Mouse (Mus musculus): ENCODE data around the gene Rbfox3. TPM values are rescaled to one million over a fixed set of nuclear protein-coding genes. Genes with fewer than 3 reads are reported as not detected.

Rbfox3 gene
- polyA plus RNA-seq, 1 experiment from 2014 or later: 0.09 TPM

GRCm38 (mm10) chr11:118740001-118740400, 171.4 kb downstream of the Rbfox3 start:
- H3K27ac ChIP-seq (ENCODE audit: low read length): no peak overlapping the region
- no peak for ATAC-seq (replicated peaks; ENCODE audit: extremely low read depth, insufficient read depth, low FRiP score)
- H3K27me3 ChIP-seq (ENCODE audit: control insufficient read depth, insufficient read depth, low read length): peaks cover 35% of the 10 kb centered on the region

GRCm38 (mm10) chr11:118738855-118739832, 172.3 kb downstream of the Rbfox3 start:
- H3K27me3 ChIP-seq (ENCODE audit: control insufficient read depth, insufficient read depth, low read length): peaks cover 29% of the 10 kb centered on the region
- H3K9me3 ChIP-seq (replicated peaks; ENCODE audit: control insufficient read depth, low read length): no peaks in the 10 kb centered on the region
- no peak overlapping the region for H3K27ac ChIP-seq (ENCODE audit: low read length)
- no peak for ATAC-seq (replicated peaks; ENCODE audit: extremely low read depth, insufficient read depth, low FRiP score)
- no peaks in the 10 kb centered on the region for H3K36me3 ChIP-seq (ENCODE audit: control insufficient read depth, insufficient read depth)
- H3K9ac ChIP-seq (ENCODE audit: low read length): no peak overlapping the region
- no peak overlapping the region for H3K4me3 ChIP-seq (ENCODE audit: low read length)
- H3K4me1 ChIP-seq (ENCODE audit: control insufficient read depth, insufficient read depth, low read length): no peaks in the 10 kb centered on the region
- 11% methylated on average over 23 of the region's 23 CpGs for WGBS
- no peak overlapping the region for H3K4me2 ChIP-seq (ENCODE audit: low read depth, low read length)

More at GRCm38 (mm10) chr11:118740001-118740400, 171.4 kb downstream of the Rbfox3 start:
- WGBS: 19% methylated on average over 6 of the region's 6 CpGs
- Histone ChIP-seq H3K9ac (ENCODE audit: low read length) (no peak overlapping the region), H3K4me1 (ENCODE audit: control insufficient read depth, insufficient read depth, low read length) (no peaks in the 10 kb centered on the region), H3K4me2 (ENCODE audit: low read depth, low read length) (no peak overlapping the region), H3K36me3 (ENCODE audit: control insufficient read depth, insufficient read depth) (no peaks in the 10 kb centered on the region), H3K4me3 (ENCODE audit: low read length) (no peak overlapping the region), H3K9me3 (replicated peaks; ENCODE audit: control insufficient read depth, low read length) (no peaks in the 10 kb centered on the region)

DNA sequence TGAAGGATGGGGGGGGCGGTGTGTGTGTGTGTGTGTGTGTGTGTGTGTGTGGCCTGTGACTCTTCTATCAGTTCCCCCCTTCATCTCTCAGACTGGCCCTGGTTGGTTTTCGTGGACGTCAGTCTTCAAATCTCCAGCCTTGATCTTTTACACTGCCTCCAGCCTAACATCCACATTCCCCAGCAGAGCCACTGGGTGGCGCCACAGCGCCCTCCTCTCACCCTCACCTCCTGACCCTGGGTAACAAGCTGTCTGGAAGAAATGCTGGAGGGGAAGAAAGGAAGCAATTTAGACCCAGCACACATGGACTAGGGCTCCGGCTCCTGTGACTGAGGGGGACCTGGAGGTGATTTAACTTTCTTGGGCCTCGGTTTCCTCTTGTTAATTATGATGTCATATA, 173.1 kb downstream of the Rbfox3 start:
- H3K9me3 ChIP-seq (replicated peaks; ENCODE audit: control insufficient read depth, low read length): no peaks in the 10 kb centered on the region
- no peaks in the 10 kb centered on the region for H3K36me3 ChIP-seq (ENCODE audit: control insufficient read depth, insufficient read depth)
- no peak overlapping the region for H3K9ac ChIP-seq (ENCODE audit: low read length)
- no peaks in the 10 kb centered on the region for H3K4me1 ChIP-seq (ENCODE audit: control insufficient read depth, insufficient read depth, low read length)
- H3K4me2 ChIP-seq (ENCODE audit: low read depth, low read length): no peak overlapping the region
- no peak for ATAC-seq (replicated peaks; ENCODE audit: extremely low read depth, insufficient read depth, low FRiP score)
- H3K4me3 ChIP-seq (ENCODE audit: low read length): no peak overlapping the region
- H3K27ac ChIP-seq (ENCODE audit: low read length): no peak overlapping the region
- WGBS: 38% methylated on average over 6 of the region's 7 CpGs
- H3K27me3 ChIP-seq (ENCODE audit: control insufficient read depth, insufficient read depth, low read length): peaks cover 22% of the 10 kb centered on the region

DNA sequence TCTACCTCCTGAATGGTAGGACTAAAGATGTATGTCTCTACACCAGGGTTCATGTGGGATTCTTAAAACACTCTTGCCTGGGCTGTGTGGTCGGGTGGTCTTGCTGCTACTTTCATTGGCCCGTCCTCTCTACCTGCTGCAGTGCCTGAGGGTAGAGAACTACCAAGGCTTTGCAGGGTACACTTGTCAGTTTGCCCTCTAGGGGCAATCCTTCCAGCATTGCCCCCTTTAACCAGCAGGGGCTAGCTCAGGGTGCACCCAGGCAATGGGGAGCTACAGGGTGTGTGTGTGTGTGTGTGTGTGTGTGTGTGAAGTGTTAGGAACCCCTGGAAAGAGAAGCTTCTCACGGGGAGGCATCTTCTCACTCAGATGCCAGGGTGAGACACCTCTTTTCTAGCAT, 173.6 kb downstream of the Rbfox3 start:
- ATAC-seq (replicated peaks; ENCODE audit: extremely low read depth, insufficient read depth, low FRiP score): no peak
- Histone ChIP-seq H3K9me3 (replicated peaks; ENCODE audit: control insufficient read depth, low read length) (no peaks in the 10 kb centered on the region), H3K4me3 (ENCODE audit: low read length) (no peak overlapping the region), H3K4me1 (ENCODE audit: control insufficient read depth, insufficient read depth, low read length) (no peaks in the 10 kb centered on the region), H3K27me3 (ENCODE audit: control insufficient read depth, insufficient read depth, low read length) (peaks cover 21% of the 10 kb centered on the region), H3K4me2 (ENCODE audit: low read depth, low read length) (no peak overlapping the region), H3K27ac (ENCODE audit: low read length) (no peak overlapping the region), H3K9ac (ENCODE audit: low read length) (no peak overlapping the region), H3K36me3 (ENCODE audit: control insufficient read depth, insufficient read depth) (no peaks in the 10 kb centered on the region)
- 61% methylated on average over 3 of the region's 3 CpGs for WGBS

DNA sequence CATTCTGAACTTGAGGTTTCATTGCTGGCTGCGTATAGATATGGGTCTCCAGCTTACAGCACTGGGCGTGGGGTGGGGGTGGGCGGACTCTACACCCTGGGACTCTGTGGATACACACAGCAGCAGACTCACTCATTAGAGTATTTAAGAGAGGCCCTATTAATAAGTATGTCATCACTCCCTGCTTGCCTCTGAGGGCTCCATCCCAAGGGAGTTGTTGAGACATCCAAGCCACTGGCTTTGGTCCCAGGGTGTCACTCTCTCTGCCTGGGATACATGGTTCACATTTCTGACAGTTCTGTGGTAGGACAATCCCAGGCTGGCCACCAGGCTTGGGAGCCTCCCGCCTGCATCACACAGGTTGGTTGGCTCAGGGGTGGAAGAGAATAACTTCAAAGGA, 174.4 kb downstream of the Rbfox3 start:
- Histone ChIP-seq H3K9ac (ENCODE audit: low read length) (no peak overlapping the region), H3K9me3 (replicated peaks; ENCODE audit: control insufficient read depth, low read length) (no peaks in the 10 kb centered on the region), H3K4me3 (ENCODE audit: low read length) (no peak overlapping the region), H3K36me3 (ENCODE audit: control insufficient read depth, insufficient read depth) (no peaks in the 10 kb centered on the region), H3K27ac (ENCODE audit: low read length) (no peak overlapping the region), H3K4me2 (ENCODE audit: low read depth, low read length) (no peak overlapping the region), H3K4me1 (ENCODE audit: control insufficient read depth, insufficient read depth, low read length) (no peaks in the 10 kb centered on the region), H3K27me3 (ENCODE audit: control insufficient read depth, insufficient read depth, low read length) (peaks cover 15% of the 10 kb centered on the region)
- 60% methylated on average over 4 of the region's 4 CpGs for WGBS
- ATAC-seq (replicated peaks; ENCODE audit: extremely low read depth, insufficient read depth, low FRiP score): no peak

DNA sequence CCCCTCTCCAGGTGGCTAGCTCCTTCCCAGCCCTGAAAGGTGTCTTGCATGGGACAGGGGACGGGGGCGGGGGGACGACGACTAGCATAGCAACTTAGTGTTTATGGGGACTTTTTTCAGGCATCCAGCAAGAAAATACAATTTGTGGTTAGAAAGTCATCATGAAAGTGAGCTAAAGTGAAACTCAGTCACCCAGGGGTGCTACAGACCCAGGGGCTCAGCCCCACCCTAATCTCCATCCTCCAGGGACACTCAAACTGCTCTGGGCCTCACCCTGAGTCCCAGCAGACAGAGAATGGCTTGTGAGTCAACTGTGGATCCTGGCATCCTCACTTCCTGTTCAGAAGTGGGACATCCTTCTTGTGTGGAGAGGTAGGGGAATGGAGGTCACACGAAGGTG, 179.7 kb downstream of the Rbfox3 start:
- no peak overlapping the region for H3K9ac ChIP-seq (ENCODE audit: low read length)
- no peak overlapping the region for H3K4me2 ChIP-seq (ENCODE audit: low read depth, low read length)
- H3K4me3 ChIP-seq (ENCODE audit: low read length): no peak overlapping the region
- H3K27me3 ChIP-seq (ENCODE audit: control insufficient read depth, insufficient read depth, low read length): no peaks in the 10 kb centered on the region
- no peaks in the 10 kb centered on the region for H3K4me1 ChIP-seq (ENCODE audit: control insufficient read depth, insufficient read depth, low read length)
- H3K9me3 ChIP-seq (replicated peaks; ENCODE audit: control insufficient read depth, low read length): no peaks in the 10 kb centered on the region
- no peaks in the 10 kb centered on the region for H3K36me3 ChIP-seq (ENCODE audit: control insufficient read depth, insufficient read depth)
- 75% methylated on average over 5 of the region's 5 CpGs for WGBS
- H3K27ac ChIP-seq (ENCODE audit: low read length): no peak overlapping the region
- no peak for ATAC-seq (replicated peaks; ENCODE audit: extremely low read depth, insufficient read depth, low FRiP score)

DNA sequence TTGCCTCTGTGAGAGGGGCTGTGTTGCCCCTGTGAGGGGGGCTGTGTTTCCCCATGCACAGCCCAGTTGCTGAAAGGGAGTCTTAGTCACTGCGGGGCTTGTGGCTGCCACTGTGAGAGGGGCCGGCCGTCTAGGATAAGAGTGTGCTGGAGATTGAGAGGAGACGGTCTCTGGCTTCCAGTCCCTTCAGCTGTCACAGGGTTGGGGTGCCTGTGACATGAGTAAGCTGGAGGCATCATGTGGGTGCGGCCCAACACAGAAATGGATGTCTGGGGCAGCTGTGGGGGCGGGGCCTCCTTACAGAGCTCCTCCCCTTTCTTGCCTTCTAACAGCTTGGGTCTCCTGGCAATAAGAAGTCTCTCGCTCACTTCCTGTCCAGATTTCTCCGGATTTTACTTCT, 182.0 kb downstream of the Rbfox3 start:
- no peaks in the 10 kb centered on the region for H3K36me3 ChIP-seq (ENCODE audit: control insufficient read depth, insufficient read depth)
- H3K4me3 ChIP-seq (ENCODE audit: low read length): no peak overlapping the region
- H3K27ac ChIP-seq (ENCODE audit: low read length): no peak overlapping the region
- H3K4me2 ChIP-seq (ENCODE audit: low read depth, low read length): no peak overlapping the region
- H3K27me3 ChIP-seq (ENCODE audit: control insufficient read depth, insufficient read depth, low read length): no peaks in the 10 kb centered on the region
- no peaks in the 10 kb centered on the region for H3K9me3 ChIP-seq (replicated peaks; ENCODE audit: control insufficient read depth, low read length)
- no peak; the same call in 1 of the 2 replicates for ATAC-seq (replicated peaks; ENCODE audit: extremely low read depth, insufficient read depth, low FRiP score)
- H3K4me1 ChIP-seq (ENCODE audit: control insufficient read depth, insufficient read depth, low read length): no peaks in the 10 kb centered on the region
- 26% methylated on average over 8 of the region's 8 CpGs for WGBS
- H3K9ac ChIP-seq (ENCODE audit: low read length): no peak overlapping the region

DNA sequence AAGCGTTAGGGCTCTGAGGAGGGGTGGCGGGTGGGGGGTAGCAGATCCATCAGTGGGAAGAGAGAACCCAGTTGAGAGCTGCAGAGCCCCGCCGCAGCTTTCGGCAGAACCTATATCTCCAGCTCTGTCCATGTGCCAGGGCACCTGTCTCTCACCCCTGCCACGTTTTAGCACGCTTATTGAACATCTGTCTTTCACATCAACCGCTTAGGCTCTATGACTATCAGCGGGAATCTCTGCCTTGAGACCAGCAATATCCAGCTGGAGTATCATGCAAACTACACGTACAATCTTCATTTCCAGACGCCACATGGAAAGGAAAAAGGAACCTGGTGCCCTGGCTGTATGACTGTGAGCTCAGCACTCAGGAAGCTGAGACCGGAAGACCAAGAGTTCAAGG, 182.6 kb downstream of the Rbfox3 start:
- no peak overlapping the region for H3K4me2 ChIP-seq (ENCODE audit: low read depth, low read length)

GRCm38 (mm10) chr11:118728083-118728551, 183.3 kb downstream of the Rbfox3 start:
- H3K27ac ChIP-seq (ENCODE audit: low read length): no peak overlapping the region
- no peaks in the 10 kb centered on the region for H3K9me3 ChIP-seq (replicated peaks; ENCODE audit: control insufficient read depth, low read length)
- no peaks in the 10 kb centered on the region for H3K4me1 ChIP-seq (ENCODE audit: control insufficient read depth, insufficient read depth, low read length)
- H3K4me2 ChIP-seq (ENCODE audit: low read depth, low read length): no peak overlapping the region
- H3K27me3 ChIP-seq (ENCODE audit: control insufficient read depth, insufficient read depth, low read length): no peaks in the 10 kb centered on the region
- no peak for ATAC-seq (replicated peaks; ENCODE audit: extremely low read depth, insufficient read depth, low FRiP score)
- no peaks in the 10 kb centered on the region for H3K36me3 ChIP-seq (ENCODE audit: control insufficient read depth, insufficient read depth)
- no peak overlapping the region for H3K9ac ChIP-seq (ENCODE audit: low read length)
- 24% methylated on average over 8 of the region's 8 CpGs for WGBS
- no peak overlapping the region for H3K4me3 ChIP-seq (ENCODE audit: low read length)

More for the DNA sequence above, 182.6 kb downstream of the Rbfox3 start:
- Histone ChIP-seq H3K9ac (ENCODE audit: low read length) (no peak overlapping the region), H3K36me3 (ENCODE audit: control insufficient read depth, insufficient read depth) (no peaks in the 10 kb centered on the region), H3K27me3 (ENCODE audit: control insufficient read depth, insufficient read depth, low read length) (no peaks in the 10 kb centered on the region), H3K4me1 (ENCODE audit: control insufficient read depth, insufficient read depth, low read length) (no peaks in the 10 kb centered on the region), H3K27ac (ENCODE audit: low read length) (no peak overlapping the region), H3K9me3 (replicated peaks; ENCODE audit: control insufficient read depth, low read length) (no peaks in the 10 kb centered on the region), H3K4me3 (ENCODE audit: low read length) (no peak overlapping the region)
- no peak for ATAC-seq (replicated peaks; ENCODE audit: extremely low read depth, insufficient read depth, low FRiP score)
- WGBS: 49% methylated on average over 12 of the region's 12 CpGs

All from heart, embryonic 16.5 days (tissue).